Mouse (Mus musculus) neural tube, embryonic 12.5 days (tissue): Measurements from ENCODE around the gene Ms4a6d. TPM values are rescaled to one million over a fixed set of nuclear protein-coding genes. Genes with fewer than 3 reads are reported as not detected.
"Not testable (repeated sequence)": the region's sequence is repeated elsewhere in the genome, so short reads cannot be mapped to it uniquely, and the experiment has no call there.

Experiments
- ATAC-seq: fragments of 200-750 bp; cut with Nextera tagmentation; 2 replicates; pipeline ENCODE4 v1.8.0; 2017; ENCODE audit warnings: low read depth, mild to moderate bottlenecking, moderate TSS enrichment, moderate library complexity; ENCODE audit not compliant: low FRiP score
- H3K27ac ChIP-seq: fragments of 300-500 bp; sonication (generic); 2 replicates; pipeline ENCODE4 v1.5.1; 2016
- H3K27me3 ChIP-seq: fragments of 300-500 bp; sonication (generic); replicated peaks from 2 replicates; pipeline ENCODE4 v1.6.1; 2016; ENCODE audit warnings: mild to moderate bottlenecking
- H3K36me3 ChIP-seq: fragments of 300-500 bp; sonication (generic); 2 replicates; pipeline ENCODE4 v1.6.1; 2016; ENCODE audit warnings: mild to moderate bottlenecking
- H3K4me1 ChIP-seq: fragments of 300-500 bp; sonication (generic); 2 replicates; pipeline ENCODE4 v1.6.1; 2016
- H3K4me2 ChIP-seq: fragments of 300-500 bp; sonication (generic); replicated peaks from 2 replicates; pipeline ENCODE4 v1.6.1; 2016; ENCODE audit warnings: mild to moderate bottlenecking
- H3K4me3 ChIP-seq: fragments of 300-500 bp; sonication (generic); 2 replicates; pipeline ENCODE4 v1.5.1; 2016
- H3K9ac ChIP-seq: fragments of 300-500 bp; sonication (generic); 2 replicates; pipeline ENCODE4 v1.6.1; 2016; ENCODE audit warnings: mild to moderate bottlenecking
- H3K9me3 ChIP-seq: fragments of 300-500 bp; sonication (generic); 2 replicates; pipeline ENCODE4 v1.6.1; 2016; ENCODE audit warnings: mild to moderate bottlenecking
- WGBS: fragments of 180-500 bp; shearing (Covaris S2); methylation state at CpG from one replicate; pipeline ENCODE4 v1.1.7; 2016; 5-methylcytosine and 5-hydroxymethylcytosine counted together
- polyA plus RNA-seq: library from polyadenylated mRNA; unstranded; fragments of >200 nt; fragmentation: Nextera tagmentation; extraction: Ambion mirVana; gene quantifications from 2 replicates; pipeline ENCODE4 v1.2.1, GENCODE M21; 2016

Gene Ms4a6d
- polyA plus RNA-seq, 1 experiment from 2014 or later: 2.4 TPM

DNA sequence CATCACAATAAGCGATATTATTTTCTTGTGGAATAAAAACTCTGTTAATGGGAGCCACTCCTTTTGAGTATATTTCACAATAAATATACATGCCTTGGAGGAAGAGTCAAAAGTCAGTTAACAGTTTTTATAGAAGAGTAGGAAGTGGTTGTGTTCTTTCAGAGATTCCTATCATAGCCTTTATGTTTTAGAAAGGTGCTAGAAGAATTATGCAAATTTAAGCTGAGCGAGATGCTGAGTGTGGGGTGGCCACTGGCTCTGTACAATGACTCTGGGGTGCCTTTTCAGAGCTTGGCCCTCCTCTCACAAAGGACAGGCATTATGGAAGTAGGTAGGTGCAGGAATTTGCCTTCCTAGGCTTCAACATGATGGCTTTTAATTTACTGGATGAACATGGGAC is 60.3 kb downstream of the Ms4a6d start:
- not testable (repeated sequence) for H3K27me3 ChIP-seq, ATAC-seq, H3K4me1 ChIP-seq, H3K9me3 ChIP-seq, H3K4me3 ChIP-seq, H3K27ac ChIP-seq, H3K4me2 ChIP-seq, H3K9ac ChIP-seq, H3K36me3 ChIP-seq
- 85% methylated on average over 2 of the region's 2 CpGs for WGBS

GRCm38 (mm10) chr19:11540166-11540821 is 64.4 kb downstream of the Ms4a6d start:
- H3K4me2 ChIP-seq, ATAC-seq, H3K9ac ChIP-seq, H3K36me3 ChIP-seq, H3K9me3 ChIP-seq, H3K27me3 ChIP-seq, H3K4me1 ChIP-seq, H3K4me3 ChIP-seq, H3K27ac ChIP-seq: not testable (repeated sequence)
- 92% methylated on average over 1 of the region's 1 CpGs for WGBS

DNA sequence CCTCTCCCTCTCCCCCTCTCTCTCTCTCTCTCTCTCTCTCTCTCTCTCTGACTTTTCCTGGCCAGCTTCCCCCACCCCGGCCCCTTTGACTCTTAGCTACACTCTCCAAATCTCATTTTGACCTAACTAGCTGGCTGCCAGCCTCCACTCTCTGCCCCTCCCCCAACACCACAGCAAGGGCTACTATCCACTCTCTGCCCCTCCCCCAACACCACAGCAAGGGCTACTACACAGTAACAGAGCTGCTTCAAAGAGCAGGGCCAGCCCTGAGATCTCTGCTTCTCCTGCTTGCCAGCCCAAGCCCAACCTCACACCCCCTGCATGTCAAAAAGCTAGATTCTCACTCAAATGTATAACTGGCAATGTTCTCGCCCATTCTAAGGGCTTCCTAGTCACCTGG is 67.3 kb downstream of the Ms4a6d start:
- Histone ChIP-seq H3K4me1 (no peaks in the 10 kb centered on the region), H3K27me3 (no peaks in the 10 kb centered on the region), H3K27ac (no peak overlapping the region), H3K4me2 (no peak overlapping the region), H3K36me3 (no peaks in the 10 kb centered on the region), H3K9ac (no peak overlapping the region), H3K4me3 (no peak overlapping the region), H3K9me3 (no peaks in the 10 kb centered on the region)
- no peak for ATAC-seq
- WGBS: 25% methylated on average over 2 of the region's 2 CpGs

Other genes with a start within 250 kb of the Ms4a6d start
- gene Ms4a4a, start 229.3 kb downstream of the Ms4a6d start, polyA plus RNA-seq: 2.6 and 3.1 TPM in 2 replicates
- 0.11 and 0.42 TPM in 2 replicates for gene Ms4a4c, start 200.1 kb downstream of the Ms4a6d start, polyA plus RNA-seq
- gene Ms4a4b, start 161.3 kb downstream of the Ms4a6d start, polyA plus RNA-seq: not detected in 2 replicates
- 2.3 and 2.5 TPM in 2 replicates for gene Ms4a6c, start 135.5 kb downstream of the Ms4a6d start, polyA plus RNA-seq
- gene Gm8369, start 118.9 kb downstream of the Ms4a6d start, polyA plus RNA-seq: not detected in 2 replicates
- 2.1 and 2.6 TPM in 2 replicates for gene Ms4a6b, start 88.3 kb downstream of the Ms4a6d start, polyA plus RNA-seq
- gene Ms4a4d, start 68.0 kb downstream of the Ms4a6d start, polyA plus RNA-seq: 0.26 TPM in 1 of 2 replicates, not detected in the other
- 0.10 and 0.29 TPM in 2 replicates for gene Ms4a2, start 18.9 kb upstream of the Ms4a6d start, polyA plus RNA-seq
- gene Ms4a3, start 36.0 kb upstream of the Ms4a6d start, polyA plus RNA-seq: not detected in 2 replicates
- gene Oosp2, start 55.7 kb upstream of the Ms4a6d start, polyA plus RNA-seq: not detected in 2 replicates
- not detected in 2 replicates for gene Oosp1, start 86.3 kb upstream of the Ms4a6d start, polyA plus RNA-seq
- gene Oosp3, start 92.2 kb upstream of the Ms4a6d start, polyA plus RNA-seq: not detected in 2 replicates
- gene Gif, start 142.7 kb upstream of the Ms4a6d start, polyA plus RNA-seq: not detected in 2 replicates
- gene Mrpl16, start 165.5 kb upstream of the Ms4a6d start, polyA plus RNA-seq: 42.3 and 44.1 TPM in 2 replicates
- 4.7 and 4.9 TPM in 2 replicates for gene Stx3, start 214.6 kb upstream of the Ms4a6d start, polyA plus RNA-seq
- gene Olfr1417, start 234.4 kb upstream of the Ms4a6d start, polyA plus RNA-seq: not detected in 2 replicates